Mouse (Mus musculus) ovary, postnatal 36 days (tissue): ENCODE data around the gene Atg4c.
A peak's percentile ranks its signal among the peaks of the same experiment; 100 is the strongest.

Source experiments
- DNase-seq: peaks from one replicate; pipeline ENCODE4 v3.0.0; 2022; ENCODE audit warnings: low spot score, mixed read lengths

Gene Atg4c

GRCm38 (mm10) chr4:99263663-99264062 is 69.9 kb downstream of the Atg4c start:
- DNase-seq, result no peak

- DNase-seq, result no peak
Measured at GRCm38 (mm10) chr4:99266843-99267445, 73.2 kb downstream of the Atg4c start.

GRCm38 (mm10) chr4:99272860-99273259 is 79.1 kb downstream of the Atg4c start:
- no peak for DNase-seq

DNA sequence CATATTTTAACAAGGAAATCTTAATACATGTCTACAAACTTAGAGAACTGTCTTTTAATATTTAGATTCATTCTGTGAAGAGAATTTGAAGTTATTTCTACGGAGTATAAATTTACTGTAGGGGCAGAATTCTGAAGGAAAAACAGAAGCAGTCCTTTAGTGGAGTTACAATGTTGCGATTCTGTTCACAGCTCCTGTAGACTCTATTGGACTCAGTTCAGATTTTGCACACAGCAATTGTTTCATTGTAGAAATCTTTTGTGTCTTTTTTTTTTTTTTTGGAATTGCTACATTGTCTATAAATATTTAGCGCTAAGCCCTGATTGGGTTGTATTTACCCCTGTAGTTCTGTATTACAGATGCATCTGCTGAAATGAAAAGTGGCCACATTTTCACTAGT is 79.7 kb downstream of the Atg4c start:
- DNase-seq, result no peak

- DNase-seq, result no peak
Measured at GRCm38 (mm10) chr4:99273979-99274378, 80.2 kb downstream of the Atg4c start.

- DNase-seq, result no peak
Measured at GRCm38 (mm10) chr4:99278876-99279275, 85.1 kb downstream of the Atg4c start.

DNA sequence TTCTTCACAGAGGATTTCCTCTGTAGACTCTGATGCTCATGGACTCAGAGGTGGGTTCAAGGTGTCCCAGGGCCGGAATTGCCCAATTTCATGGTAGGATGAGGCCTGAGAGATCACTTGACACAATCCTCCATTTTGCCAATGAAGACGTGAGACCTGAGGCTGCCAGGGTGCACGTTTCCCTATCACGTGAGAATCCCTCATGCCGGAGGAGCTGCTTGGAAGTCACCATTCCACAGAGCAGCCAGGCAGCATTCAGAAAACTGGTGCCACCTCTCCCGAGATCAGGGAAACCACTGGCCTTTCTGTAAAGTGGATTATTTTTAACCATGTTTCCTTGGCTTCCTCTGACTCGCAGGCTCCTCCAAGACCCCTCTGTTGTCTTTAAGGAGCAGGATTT is 88.0 kb downstream of the Atg4c start:
- DNase-seq, result no peak

DNA sequence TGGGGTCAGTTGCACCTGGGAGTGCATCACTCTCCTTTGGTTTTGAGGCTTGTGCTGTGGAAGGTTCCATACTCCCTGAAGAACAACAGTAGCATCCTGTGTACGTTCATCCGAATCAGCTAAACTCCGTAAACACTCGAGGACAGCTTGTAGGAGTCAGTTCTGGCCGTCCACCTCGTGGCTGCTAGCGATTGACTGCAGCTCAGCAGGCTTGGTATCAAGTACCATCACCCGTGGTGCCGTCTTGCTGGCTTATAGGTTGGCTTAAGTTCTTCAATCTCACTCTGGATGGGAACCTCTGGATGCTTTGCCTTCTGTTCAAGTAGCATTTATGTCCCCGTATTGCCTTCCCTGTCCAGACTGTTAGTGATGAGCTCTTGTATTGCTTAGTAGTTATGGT is 95.6 kb downstream of the Atg4c start:
- DNase-seq, result no peak

DNA sequence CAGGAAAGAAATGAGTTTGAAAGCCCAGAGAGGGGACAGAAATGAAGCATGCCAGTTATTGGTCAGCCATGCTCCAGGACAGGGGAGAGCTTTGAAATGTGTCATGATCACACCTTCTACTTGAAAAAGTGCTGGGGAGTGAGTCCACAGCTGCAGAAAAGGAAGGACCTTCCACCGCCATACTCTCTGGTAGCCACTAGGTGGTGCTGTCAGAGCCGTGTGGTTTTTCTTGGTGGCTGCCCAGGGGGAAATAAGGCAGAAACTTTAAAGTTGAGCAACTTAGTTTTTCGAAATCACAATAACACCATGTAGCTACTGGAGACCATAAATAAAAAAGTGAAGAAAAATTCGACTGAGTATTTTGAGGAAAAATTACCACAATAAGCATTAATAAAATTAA is 104.9 kb downstream of the Atg4c start:
- peak; percentile 16 for DNase-seq

GRCm38 (mm10) chr4:99304793-99305192 is 111.1 kb downstream of the Atg4c start:
- DNase-seq, result no peak
